Mouse (Mus musculus) R1 (cell line): ENCODE measurements at regions not wholly inside any gene's neighbourhood (a gene's known extent, or its start where the extent isn't known, plus 50 kb on each side); places are given as distances from the start of the nearest gene placed in this dataset.
A peak's percentile ranks its signal among the peaks of the same experiment; 100 is the strongest.

ENCODE experiments used
- DNase-seq: peaks from one replicate; pipeline ENCODE4 v3.0.0-alpha.2; 2018; ENCODE audit warnings: low read depth, low spot score

- peak; percentile 70 for DNase-seq
Measured at GRCm38 (mm10) chr6:93260827-93261226, 317.5 kb upstream of the Adamts9 start.

GRCm38 (mm10) chr6:93257130-93257841, 314.0 kb upstream of the Adamts9 start:
- DNase-seq: no peak

GRCm38 (mm10) chr6:93253746-93254145, 310.5 kb upstream of the Adamts9 start:
- no peak for DNase-seq

- DNase-seq: no peak
Measured at GRCm38 (mm10) chr6:93248973-93249372, 305.7 kb upstream of the Adamts9 start.

GRCm38 (mm10) chr6:93246498-93247242, 303.4 kb upstream of the Adamts9 start:
- DNase-seq: no peak

- no peak for DNase-seq
Measured at GRCm38 (mm10) chr6:93235550-93235949, 292.3 kb upstream of the Adamts9 start.

GRCm38 (mm10) chr6:93232636-93233035, 289.3 kb upstream of the Adamts9 start:
- no peak for DNase-seq

- peak; percentile 5 for DNase-seq
Measured at GRCm38 (mm10) chr6:93230450-93230849, 287.2 kb upstream of the Adamts9 start.

GRCm38 (mm10) chr6:93229320-93229719, 286.0 kb upstream of the Adamts9 start:
- no peak for DNase-seq

- peak; percentile 44 for DNase-seq
Measured at GRCm38 (mm10) chr6:93223610-93224550, 280.6 kb upstream of the Adamts9 start.

- no peak for DNase-seq
Measured at GRCm38 (mm10) chr6:93218015-93218593, 274.8 kb upstream of the Adamts9 start.

- no peak for DNase-seq
Measured at GRCm38 (mm10) chr6:93200886-93201285, 257.6 kb upstream of the Adamts9 start.

GRCm38 (mm10) chr6:93194741-93195140, 251.4 kb upstream of the Adamts9 start:
- no peak for DNase-seq

GRCm38 (mm10) chr6:93192980-93193379, 249.7 kb upstream of the Adamts9 start:
- no peak for DNase-seq

GRCm38 (mm10) chr6:93190986-93191385, 247.7 kb upstream of the Adamts9 start:
- no peak for DNase-seq

- DNase-seq: no peak
Measured at GRCm38 (mm10) chr6:93168526-93168925, 225.2 kb upstream of the Adamts9 start.

GRCm38 (mm10) chr6:93167281-93167680, 224.0 kb upstream of the Adamts9 start:
- DNase-seq: no peak

- no peak for DNase-seq
Measured at GRCm38 (mm10) chr6:93165942-93166341, 222.7 kb upstream of the Adamts9 start.

GRCm38 (mm10) chr6:93152431-93153208, 209.3 kb upstream of the Adamts9 start:
- DNase-seq: no peak

- no peak for DNase-seq
Measured at GRCm38 (mm10) chr6:93150531-93150930, 207.2 kb upstream of the Adamts9 start.

GRCm38 (mm10) chr6:93149956-93150355, 206.7 kb upstream of the Adamts9 start:
- no peak for DNase-seq
